Mouse (Mus musculus) c-Kit-positive CD71-negative TER-119-negative erythroid progenitor cells, embryonic 14.5 days (primary cell): Measurements from ENCODE around the gene Cdh5.
"Not testable (repeated sequence)": the region's sequence is repeated elsewhere in the genome, so short reads cannot be mapped to it uniquely, and the experiment has no call there.

Experiments used
- DNase-seq: peaks from one replicate; pipeline ENCODE4 v3.0.0-alpha.2; 2013; ENCODE audit warnings: low read depth

Cdh5 gene

GRCm38 (mm10) chr8:104090993-104091900 lies 10.2 kb upstream of the Cdh5 start:
- DNase-seq: not testable (repeated sequence)

GRCm38 (mm10) chr8:104093336-104093735 lies 8.1 kb upstream of the Cdh5 start:
- no peak for DNase-seq

- no peak for DNase-seq
These were observed 5.8 kb upstream of the Cdh5 start for GRCm38 (mm10) chr8:104095595-104095994.

- no peak for DNase-seq
These were observed 4.8 kb upstream of the Cdh5 start for GRCm38 (mm10) chr8:104096644-104097043.

GRCm38 (mm10) chr8:104098671-104099346 lies 2.6 kb upstream of the Cdh5 start:
- no peak for DNase-seq

- no peak for DNase-seq
These were observed 1.9 kb upstream of the Cdh5 start for GRCm38 (mm10) chr8:104099347-104100099.

GRCm38 (mm10) chr8:104100724-104101123 lies 701 bp upstream of the Cdh5 start:
- not testable (repeated sequence) for DNase-seq

GRCm38 (mm10) chr8:104103462-104103861 lies 2.0 kb downstream of the Cdh5 start:
- no peak for DNase-seq

- no peak for DNase-seq
These were observed 4.3 kb downstream of the Cdh5 start for GRCm38 (mm10) chr8:104105768-104106167.

- no peak for DNase-seq
These were observed 5.0 kb downstream of the Cdh5 start for GRCm38 (mm10) chr8:104106276-104106946.

GRCm38 (mm10) chr8:104107111-104107510 lies 5.7 kb downstream of the Cdh5 start:
- no peak for DNase-seq

- no peak for DNase-seq
These were observed 6.6 kb downstream of the Cdh5 start for GRCm38 (mm10) chr8:104108048-104108447.

- no peak for DNase-seq
These were observed 9.2 kb downstream of the Cdh5 start for GRCm38 (mm10) chr8:104110498-104111134.

GRCm38 (mm10) chr8:104121640-104122416 lies 20.4 kb downstream of the Cdh5 start:
- no peak for DNase-seq

GRCm38 (mm10) chr8:104123080-104123657 lies 21.7 kb downstream of the Cdh5 start:
- DNase-seq: no peak

- no peak for DNase-seq
These were observed 23.1 kb downstream of the Cdh5 start for GRCm38 (mm10) chr8:104124534-104124933.

GRCm38 (mm10) chr8:104127160-104127883 lies 25.9 kb downstream of the Cdh5 start:
- no peak for DNase-seq

- DNase-seq: no peak
These were observed 29.5 kb downstream of the Cdh5 start for GRCm38 (mm10) chr8:104130916-104131315.

- DNase-seq: no peak
These were observed 30.1 kb downstream of the Cdh5 start for GRCm38 (mm10) chr8:104131414-104131975.
